Comparison of ENCODE assay signal across 29 mouse cellular contexts in genomic region chr4:57285251-57285650, GRCm38 (mm10). TPM values are rescaled to one million over a fixed set of nuclear protein-coding genes. Genes with fewer than 3 reads are reported as not detected.
"Had no signal": no experiment of that assay in that cellular context is flagged by ENCODE, and none has a peak within 500 bp of the region (broad histone marks: within the 10 kb centered on the region; RNA-seq: fewer than 3 reads in every experiment).

No protein-coding gene starts in this region.

- DNase-seq: cerebellum, adult 2 months; cerebellum, adult 8-10 months; cerebellum, adult 9-10 months; cerebellum, adult 9-11 months; cerebellum, postnatal 10 days; cerebellum, postnatal 14 days; cerebellum, postnatal 25 days; cerebellum, postnatal 36 days; embryo, embryonic 11 days; forebrain, postnatal 0 days; gastrocnemius, adult 2 months; gastrocnemius, postnatal 10 days; gastrocnemius, postnatal 14 days; gastrocnemius, postnatal 25 days; gastrocnemius, postnatal 36 days; heart, adult 11 months; heart, adult 18-20 months; heart, adult 2 months had no signal

- H3K4me1 ChIP-seq: embryonic facial prominence, embryonic 12.5 days; embryonic facial prominence, embryonic 15.5 days; forebrain, embryonic 10.5 days; forebrain, embryonic 12.5 days; forebrain, embryonic 13.5 days; forebrain, embryonic 15.5 days had no signal

- H3K27me3 ChIP-seq: embryonic facial prominence, embryonic 13.5 days; embryonic facial prominence, embryonic 15.5 days; forebrain, embryonic 12.5 days; forebrain, embryonic 13.5 days; forebrain, embryonic 15.5 days had no signal

- H3K4me3 ChIP-seq: embryonic facial prominence, embryonic 10.5 days; embryonic facial prominence, embryonic 12.5 days; embryonic facial prominence, embryonic 13.5 days; embryonic facial prominence, embryonic 15.5 days; erythroblast, embryonic 14.5 days; forebrain, embryonic 10.5 days; forebrain, embryonic 12.5 days; forebrain, embryonic 13.5 days; forebrain, embryonic 15.5 days; gastrocnemius, adult 2 months; heart, adult 2 months had no signal

- ATAC-seq: forebrain, embryonic 13.5 days; forebrain, embryonic 14.5 days; forebrain, embryonic 15.5 days; forebrain, embryonic 16.5 days; forebrain, postnatal 0 days had no signal

- H3K4me2 ChIP-seq: embryonic facial prominence, embryonic 12.5 days; embryonic facial prominence, embryonic 13.5 days; embryonic facial prominence, embryonic 15.5 days; forebrain, embryonic 12.5 days; forebrain, embryonic 13.5 days; forebrain, embryonic 15.5 days had no signal

- H3K9me3 ChIP-seq: embryonic facial prominence, embryonic 10.5 days; embryonic facial prominence, embryonic 12.5 days; embryonic facial prominence, embryonic 13.5 days; embryonic facial prominence, embryonic 15.5 days; forebrain, embryonic 10.5 days; forebrain, embryonic 13.5 days; forebrain, embryonic 15.5 days had no signal

- H3K27ac ChIP-seq: embryonic facial prominence, embryonic 10.5 days; embryonic facial prominence, embryonic 12.5 days; embryonic facial prominence, embryonic 13.5 days; embryonic facial prominence, embryonic 15.5 days; forebrain, embryonic 10.5 days; forebrain, embryonic 12.5 days; forebrain, embryonic 13.5 days; forebrain, embryonic 15.5 days; gastrocnemius, adult 2 months; heart, adult 2 months had no signal

- H3K9ac ChIP-seq: embryonic facial prominence, embryonic 12.5 days; embryonic facial prominence, embryonic 13.5 days; embryonic facial prominence, embryonic 15.5 days; forebrain, embryonic 12.5 days; forebrain, embryonic 13.5 days; forebrain, embryonic 15.5 days; forebrain, postnatal 0 days had no signal

- H3K36me3 ChIP-seq: embryonic facial prominence, embryonic 10.5 days; embryonic facial prominence, embryonic 12.5 days; embryonic facial prominence, embryonic 13.5 days; embryonic facial prominence, embryonic 15.5 days; forebrain, embryonic 10.5 days; forebrain, embryonic 12.5 days; forebrain, embryonic 15.5 days had no signal

RNA-seq across cellular contexts. Expression of gene Ptpn3, which starts 16.4 kb away (rescaled TPM):
- polyA plus RNA-seq: erythroblast, embryonic 14.5 days had no signal
